Comparison of ENCODE assay signal across 15 mouse cellular contexts in the genomic region with DNA sequence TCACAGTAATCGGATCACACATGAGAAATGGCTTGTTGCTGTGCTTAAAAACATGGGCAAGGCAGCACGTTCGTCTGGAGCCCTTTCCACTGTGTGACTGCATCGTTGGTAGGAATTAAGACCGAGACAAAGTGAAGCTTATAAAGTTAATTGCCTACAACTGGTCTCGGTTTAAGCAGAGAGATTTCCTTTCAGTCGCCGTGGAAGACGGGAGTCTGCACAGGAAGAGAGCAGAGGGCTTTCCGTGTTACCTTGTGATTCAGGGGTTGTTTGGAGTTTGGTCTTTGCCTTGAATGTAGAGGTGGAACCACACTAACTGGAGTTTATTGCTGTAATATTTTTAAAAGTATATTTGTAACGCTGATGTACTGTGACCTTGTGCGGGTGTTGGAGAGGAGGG. TPM values are rescaled to one million over a fixed set of nuclear protein-coding genes. Genes with fewer than 3 reads are reported as not detected.
A peak's percentile ranks its signal among the peaks of the same experiment; 100 is the strongest.
DNase-seq lines count a peak whose midpoint lies in the region; ATAC-seq and TF ChIP-seq lines count a peak whose summit lies in the region.
"Had no signal": no experiment of that assay in that cellular context is flagged by ENCODE, and none has a peak within 500 bp of the region (broad histone marks: within the 10 kb centered on the region; RNA-seq: fewer than 3 reads in every experiment).

No protein-coding gene starts in this region.

- H3K4me3 ChIP-seq in kidney, embryonic 16.5 days (ENCODE audit: low read length) = peak overlapping the region; percentile 5
- H3K4me3 ChIP-seq in embryonic facial prominence, embryonic 11.5 days (ENCODE audit: low read depth, low read length) = no peak overlapping the region
- H3K4me3 ChIP-seq in embryonic fibroblast, embryonic 13.5 days (ENCODE audit: insufficient read depth, low read length) = peak overlapping the region; percentile 2; the same call in 1 of the 2 replicates
- no peak overlapping the region; the same call in 1 of the 2 replicates for H3K4me3 ChIP-seq in limb, embryonic 15.5 days
- H3K4me3 ChIP-seq: heart, embryonic 10.5 days had no signal

- 8% methylated on average over 12 of the region's 12 CpGs for WGBS in kidney, embryonic 16.5 days
- WGBS in embryonic facial prominence, embryonic 11.5 days = 35% methylated on average over 12 of the region's 12 CpGs
- 13% methylated on average over 12 of the region's 12 CpGs for WGBS in limb, embryonic 15.5 days

- TF ChIP-seq CTCF in embryonic fibroblast, embryonic 13.5 days (IDR thresholded peaks at IDR 0.05; ENCODE audit: borderline replicate concordance, insufficient read depth, low read length) = no peak

- no peak overlapping the region for H3K9ac ChIP-seq in kidney, embryonic 16.5 days (replicated peaks; ENCODE audit: low read length)
- no peak overlapping the region for H3K9ac ChIP-seq in embryonic facial prominence, embryonic 11.5 days (replicated peaks; ENCODE audit: low read length)
- no peak overlapping the region for H3K9ac ChIP-seq in limb, embryonic 15.5 days

- H3K4me2 ChIP-seq in kidney, embryonic 16.5 days (replicated peaks; ENCODE audit: low read depth, low read length) = peak overlapping the region; percentile 43
- H3K4me2 ChIP-seq in embryonic facial prominence, embryonic 11.5 days (ENCODE audit: low read depth, low read length) = peak overlapping the region; percentile 13
- peak overlapping the region; percentile 28 for H3K4me2 ChIP-seq in limb, embryonic 15.5 days

- H3K9me3 ChIP-seq in kidney, embryonic 16.5 days (ENCODE audit: low read length) = no peaks in the 10 kb centered on the region
- H3K9me3 ChIP-seq in embryonic facial prominence, embryonic 11.5 days (replicated peaks; ENCODE audit: control insufficient read depth, low read length) = no peaks in the 10 kb centered on the region
- no peaks in the 10 kb centered on the region for H3K9me3 ChIP-seq in limb, embryonic 15.5 days
- H3K9me3 ChIP-seq: heart, embryonic 10.5 days had no signal

- no peak for DNase-seq in kidney, postnatal 14 days
- DNase-seq in embryonic facial prominence, embryonic 11.5 days (ENCODE audit: low spot score) = peak; percentile 64
- DNase-seq in heart, adult 9 months (ENCODE audit: low spot score in 2 of 2) = no peak
- DNase-seq in lung, postnatal 10 days = no peak
- DNase-seq: adrenal gland, postnatal 25 days; gastrocnemius, postnatal 14 days; kidney, adult 8-10 months; left cerebral cortex, postnatal 4 days; thymus, adult 18-20 months had no signal

- H3K27me3 ChIP-seq in kidney, embryonic 16.5 days (ENCODE audit: insufficient read depth, low read length) = no peaks in the 10 kb centered on the region
- H3K27me3 ChIP-seq in embryonic facial prominence, embryonic 11.5 days (ENCODE audit: control insufficient read depth, insufficient read depth, low read length) = no peaks in the 10 kb centered on the region
- peaks cover 28% of the 10 kb centered on the region for H3K27me3 ChIP-seq in limb, embryonic 15.5 days

- no peak for TF ChIP-seq POLR2A in embryonic fibroblast, embryonic 13.5 days (IDR thresholded peaks at IDR 0.05; ENCODE audit: low read depth, low read length)

- 0 out of 2 replicates have a peak, but pooled peaks cover 2% of the 10 kb centered on the region for H3K36me3 ChIP-seq in kidney, embryonic 16.5 days (ENCODE audit: insufficient read depth, low read length)
- no peaks in the 10 kb centered on the region for H3K36me3 ChIP-seq in embryonic facial prominence, embryonic 11.5 days (replicated peaks; ENCODE audit: control insufficient read depth, insufficient read depth, low read depth, low read length)
- no peaks in the 10 kb centered on the region for H3K36me3 ChIP-seq in limb, embryonic 15.5 days

- peaks cover 17% of the 10 kb centered on the region for H3K4me1 ChIP-seq in kidney, embryonic 16.5 days (ENCODE audit: insufficient read depth, low read length)
- H3K4me1 ChIP-seq in embryonic facial prominence, embryonic 11.5 days (ENCODE audit: control insufficient read depth, insufficient read depth, low read length) = peaks cover 4% of the 10 kb centered on the region; the same call in 1 of the 2 replicates
- no peaks in the 10 kb centered on the region; the same call in 1 of the 2 replicates for H3K4me1 ChIP-seq in embryonic fibroblast, embryonic 13.5 days (ENCODE audit: control insufficient read depth, insufficient read depth, low read length)
- peaks cover 16% of the 10 kb centered on the region for H3K4me1 ChIP-seq in limb, embryonic 15.5 days

- no peak for ATAC-seq in kidney, embryonic 16.5 days (ENCODE audit: low FRiP score, low TSS enrichment)
- ATAC-seq in embryonic facial prominence, embryonic 11.5 days (replicated peaks; ENCODE audit: insufficient number of reproducible peaks, low FRiP score, low TSS enrichment, low read depth) = no peak
- ATAC-seq in limb, embryonic 15.5 days (ENCODE audit: insufficient number of reproducible peaks, low FRiP score, low TSS enrichment, low read depth) = no peak
- ATAC-seq: CD4-positive, CD25-positive, alpha-beta regulatory T cell, adult 4 months; forebrain, embryonic 16.5 days had no signal

- H3K27ac ChIP-seq in kidney, embryonic 16.5 days (ENCODE audit: low read length) = no peak overlapping the region
- H3K27ac ChIP-seq in embryonic facial prominence, embryonic 11.5 days (replicated peaks; ENCODE audit: low read depth, low read length) = no peak overlapping the region
- H3K27ac ChIP-seq in embryonic fibroblast, embryonic 13.5 days (ENCODE audit: insufficient read depth, low read length) = no peak overlapping the region
- no peak overlapping the region for H3K27ac ChIP-seq in limb, embryonic 15.5 days
- H3K27ac ChIP-seq: heart, embryonic 10.5 days had no signal

RNA-seq across cellular contexts. Expression of gene Cadm1, which starts 15.7 kb away (rescaled TPM):
- polyA plus RNA-seq in kidney, embryonic 16.5 days (2015; fragmentation: Nextera tagmentation; extraction: Ambion mirVana) = 64.7 and 73.2 TPM in 2 replicates
- polyA plus RNA-seq in embryonic facial prominence, embryonic 11.5 days (2014; fragmentation: Nextera tagmentation; extraction: Ambion mirVana) = 99.3 and 116 TPM in 2 replicates
- 1.6 and 5.6 TPM in 2 replicates for polyA plus RNA-seq in embryonic fibroblast, embryonic 13.5 days (2011; ENCODE audit: insufficient read length, low read depth, missing spikeins)
- 30.0 and 33.0 TPM in 2 replicates for polyA plus RNA-seq in limb, embryonic 15.5 days (2015; fragmentation: Nextera tagmentation; extraction: Ambion mirVana)

Comparison
In these comparisons a context has a peak if more than half of its experiments do, and no peak if none do; other contexts are left out.
1. H3K4me3 ChIP-seq: peak in kidney, embryonic 16.5 days (single experiment) and embryonic fibroblast, embryonic 13.5 days (single experiment); none in embryonic facial prominence, embryonic 11.5 days (single experiment) and limb, embryonic 15.5 days (single experiment).
2. Peak in every context shown above with its lines, with median percentiles within 50 percentile points of each other: H3K4me2 ChIP-seq.